Mouse (Mus musculus) G1E (cell line): ENCODE data around the gene Ssh2.

Experiments used
- CTCF ChIP-seq: IDR thresholded peaks from 2 replicates; pipeline ENCODE4 v1.5.1; 2012; ENCODE audit warnings: low read depth, low read length, inconsistent platforms, mixed read lengths
- GATA1 ChIP-seq: IDR thresholded peaks from 2 replicates; pipeline ENCODE4 v1.6.1; 2012; ENCODE audit warnings: borderline replicate concordance, low read length, inconsistent platforms, mixed read lengths

GRCm38 (mm10) chr11:77498261-77499139 is 282.4 kb downstream of the Ssh2 start:
- TF ChIP-seq CTCF (no peak), GATA1 (no peak)
